Mouse (Mus musculus) liver, adult 2 months (tissue): ENCODE measurements at regions not wholly inside any gene's neighbourhood (a gene's known extent, or its start where the extent isn't known, plus 50 kb on each side); places are given as distances from the start of the nearest gene placed in this dataset.

Source experiments
- CTCF ChIP-seq: fragments of 200-500 bp; IDR thresholded peaks from 2 replicates; pipeline ENCODE4 v1.5.1; 2011; ENCODE audit warnings: low read depth, low read length, control low read depth
- POLR2A ChIP-seq: fragments of 200-500 bp; IDR thresholded peaks from 2 replicates; pipeline ENCODE4 v1.6.1; 2011; ENCODE audit warnings: low read length, control low read depth; ENCODE audit not compliant: insufficient read depth; ENCODE audit errors: extremely low read depth

- TF ChIP-seq CTCF (no peak), POLR2A (no peak)
Measured at GRCm38 (mm10) chr15:68535297-68536054, 2034.8 kb upstream of the Lrrc6 start.
